Mouse (Mus musculus) kidney, postnatal 36 days (tissue): ENCODE results near the gene Muc3.
"Not testable (repeated sequence)": the region's sequence is repeated elsewhere in the genome, so short reads cannot be mapped to it uniquely, and the experiment has no call there.

ENCODE experiments used
- DNase-seq, 2 experiments: peaks; one replicate each; pipeline ENCODE4 v3.0.0; 2021 to 2022; ENCODE audit warnings: mixed read lengths in 2 of 2

The Muc3 gene

DNA sequence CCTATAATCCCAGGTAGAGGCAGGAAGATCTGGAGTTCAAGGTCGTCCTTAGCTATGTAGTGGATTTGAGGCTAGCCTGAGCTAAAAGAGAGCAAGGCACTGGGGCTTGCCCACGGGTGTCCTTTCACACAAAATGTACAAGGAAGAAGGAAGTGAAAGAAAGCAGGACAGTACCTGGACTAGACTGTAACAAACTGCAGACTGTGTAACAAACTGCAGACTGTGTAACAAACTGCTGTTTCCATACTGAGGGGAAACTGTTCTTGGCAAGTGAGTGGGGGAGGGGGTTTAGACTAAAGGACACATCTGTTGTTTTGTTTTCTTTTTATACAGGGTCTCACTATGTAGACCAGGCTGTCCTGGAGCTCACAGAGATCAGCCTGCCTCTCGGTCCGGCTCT is 27.8 kb downstream of the Muc3 start:
- no peak for DNase-seq

DNA sequence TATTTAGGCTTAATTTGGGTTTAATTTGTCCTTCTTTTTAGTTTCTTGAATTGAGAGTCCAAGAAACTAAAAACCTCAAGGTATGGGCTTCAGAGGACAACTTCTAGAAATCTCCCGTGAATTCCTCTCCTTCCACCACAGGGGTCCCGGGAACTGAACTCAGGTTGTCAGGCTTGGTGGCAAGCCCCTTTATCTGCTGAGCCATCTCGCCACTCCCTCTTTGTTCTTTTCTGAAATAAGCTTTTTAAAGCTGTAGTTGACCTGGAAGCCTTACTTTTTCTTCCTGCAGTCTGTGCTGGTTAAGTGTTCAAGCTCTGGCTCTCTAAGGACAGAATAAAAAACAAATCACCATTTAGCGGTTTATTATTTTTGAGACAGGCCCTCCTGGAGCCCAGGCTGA is 30.2 kb downstream of the Muc3 start:
- DNase-seq = no peak

DNA sequence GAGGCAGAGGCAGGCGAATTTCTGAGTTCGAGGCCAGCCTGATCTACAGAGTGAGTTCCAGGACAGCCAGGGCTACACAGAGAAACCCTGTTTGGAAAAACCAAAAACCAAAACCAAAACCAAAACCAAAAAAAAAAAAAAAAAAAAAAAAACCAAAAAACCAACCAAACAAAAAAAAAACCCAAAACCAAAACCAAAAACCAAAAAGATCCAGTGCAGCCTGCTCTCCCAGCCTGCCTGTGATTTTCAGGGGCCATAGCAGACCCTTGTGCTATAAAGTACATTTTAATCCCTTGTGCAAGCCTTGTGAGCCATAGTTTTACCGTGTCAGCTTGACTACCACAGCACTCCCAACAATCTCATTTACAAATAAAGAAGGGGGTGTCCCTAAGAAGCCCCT is 31.1 kb downstream of the Muc3 start:
- not testable (repeated sequence) for DNase-seq

DNA sequence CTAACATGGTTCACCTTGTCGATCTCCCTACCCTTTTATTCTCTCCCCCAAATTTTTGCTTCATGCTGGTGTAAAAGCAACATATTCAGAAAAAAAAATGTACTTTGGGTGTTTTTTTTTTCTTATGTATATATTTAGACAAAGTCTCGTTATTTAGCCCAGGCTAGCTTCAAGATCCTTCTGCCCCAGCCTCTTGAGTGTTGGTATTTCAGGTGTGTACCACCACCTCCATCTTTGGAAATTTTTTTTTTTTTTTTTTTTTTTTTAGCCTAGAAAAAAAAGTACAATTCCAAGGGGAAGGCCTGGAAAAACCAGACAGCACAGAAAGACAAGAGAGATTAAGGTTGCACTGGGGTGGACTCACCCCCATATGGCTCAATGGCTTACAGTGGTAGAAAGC is 32.1 kb downstream of the Muc3 start:
- DNase-seq = no peak

DNA sequence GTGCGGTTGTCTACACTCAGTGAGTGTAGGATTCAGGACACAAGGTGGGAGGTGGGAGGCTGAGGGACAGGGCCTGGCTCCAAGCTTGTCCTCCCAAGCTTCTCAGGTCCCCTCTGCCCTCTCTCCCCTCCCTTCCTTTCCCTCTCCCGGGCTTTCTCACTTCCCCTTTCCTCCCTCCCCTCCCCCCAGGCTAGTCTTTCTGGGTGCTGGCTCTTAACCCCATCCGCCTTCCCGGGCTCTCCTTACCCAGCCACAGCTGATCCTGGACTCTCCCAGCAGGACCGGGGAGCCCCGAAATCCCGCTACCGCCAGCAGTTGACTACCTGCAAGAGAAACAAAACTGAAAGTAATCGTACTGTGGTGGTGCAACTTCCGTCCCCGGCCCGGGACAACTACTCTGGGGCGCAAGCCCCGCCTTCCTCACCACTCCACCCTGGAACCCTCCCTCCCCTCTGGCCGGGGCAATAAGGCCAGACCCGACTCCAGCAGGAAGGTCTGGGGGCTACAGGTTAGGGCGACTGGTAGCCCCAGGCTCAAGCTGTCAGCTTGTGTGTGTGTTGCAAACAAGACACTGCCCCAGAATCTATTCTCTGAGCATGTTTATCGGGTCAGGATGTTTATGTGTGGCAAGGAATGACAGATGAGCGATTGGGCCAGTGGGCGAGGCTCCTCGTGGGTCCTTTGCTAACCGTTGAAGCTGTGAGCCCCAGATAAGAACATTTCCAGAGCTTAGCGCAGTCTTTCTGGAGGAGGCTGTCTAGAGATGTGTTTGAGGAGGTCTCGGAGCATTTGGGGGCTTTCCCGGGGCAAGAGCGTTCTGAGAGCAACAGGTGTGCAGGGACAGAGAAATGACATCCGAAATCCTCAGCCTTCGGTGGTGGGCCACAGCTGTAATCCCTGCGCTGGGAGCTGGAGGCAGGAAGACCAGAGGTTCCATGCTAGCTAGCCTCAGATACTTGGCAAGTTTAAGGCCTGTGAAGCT is 33.0 kb downstream of the Muc3 start, which contains the start of gene Trim56:
Gene Trim56 (minus strand): TSS at position 344 of the 982 bp plus-strand sequence.
- peak; percentile 87 to 90 for DNase-seq

DNA sequence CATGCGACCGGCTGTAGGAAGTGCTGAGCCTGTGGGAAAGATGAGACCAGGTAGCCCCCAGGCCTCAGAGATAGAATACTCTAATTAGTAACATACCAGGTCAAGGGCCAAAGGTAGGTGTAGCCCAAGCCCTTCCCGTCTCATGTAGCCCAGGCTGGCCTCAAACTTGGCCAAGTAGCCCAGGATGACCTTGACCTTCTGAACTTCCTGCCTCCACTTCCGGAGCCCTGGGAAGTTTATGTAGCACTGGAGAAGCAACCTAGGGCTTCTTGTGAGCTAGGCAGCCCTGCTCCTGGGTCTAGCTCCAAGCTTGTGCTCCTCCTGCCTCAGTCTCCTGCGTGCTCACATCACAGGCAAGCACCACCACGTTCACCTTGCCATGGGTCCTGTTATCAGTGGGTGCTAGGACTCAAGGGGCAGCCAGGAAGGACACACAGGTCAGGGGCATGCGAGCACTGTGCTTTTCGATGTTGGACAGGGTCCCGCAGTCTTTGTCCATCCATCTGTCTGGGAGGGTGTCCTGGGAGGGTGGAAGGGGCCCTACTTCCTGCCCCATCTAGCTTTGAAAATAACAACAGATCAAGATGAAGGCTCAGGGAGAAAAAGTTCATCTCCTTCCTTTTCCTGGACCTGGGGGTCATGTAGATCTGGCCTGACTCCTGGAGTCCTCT is 34.1 kb downstream of the Muc3 start:
- DNase-seq = no peak

DNA sequence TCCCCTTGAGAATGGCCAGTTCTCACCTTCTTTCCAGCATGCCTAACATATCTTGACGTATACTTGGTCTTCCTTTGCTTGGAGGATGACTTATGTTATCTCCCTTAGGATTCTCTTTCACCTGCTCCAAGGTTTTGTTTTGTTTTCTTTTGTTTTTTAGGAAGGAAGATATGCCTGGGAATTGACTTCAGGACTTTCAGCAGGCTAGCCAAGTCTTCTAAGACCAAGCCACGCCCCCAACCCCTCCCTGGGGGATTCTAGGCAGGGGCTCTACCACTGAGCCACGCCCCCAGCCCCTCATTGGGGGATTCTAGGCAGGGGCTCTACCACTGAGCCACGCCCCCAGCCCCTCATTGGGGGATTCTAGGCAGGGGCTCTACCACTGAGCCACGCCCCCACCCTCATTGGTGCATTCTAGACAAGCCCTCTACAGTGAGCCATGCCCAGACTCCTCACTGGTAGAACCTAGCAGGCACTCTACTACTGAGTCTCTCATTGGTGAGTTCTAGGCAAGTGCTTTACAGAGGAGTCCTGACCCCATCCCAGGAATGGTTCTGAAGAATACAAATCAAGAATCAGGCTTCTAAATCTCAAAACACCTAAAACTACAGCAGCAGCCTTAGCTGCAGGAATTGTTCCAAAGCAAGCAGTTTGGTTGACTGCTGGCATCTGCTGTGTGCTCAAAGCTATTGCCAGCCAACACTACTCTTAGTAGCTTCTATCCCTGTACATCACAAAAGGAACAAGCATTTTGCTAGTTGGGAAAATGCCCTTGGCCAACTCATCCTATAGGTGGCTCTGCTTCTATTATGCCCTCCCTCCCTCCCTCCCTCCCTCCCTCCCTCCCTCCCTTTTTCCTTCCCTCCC is 37.3 kb downstream of the Muc3 start:
- no peak for DNase-seq

DNA sequence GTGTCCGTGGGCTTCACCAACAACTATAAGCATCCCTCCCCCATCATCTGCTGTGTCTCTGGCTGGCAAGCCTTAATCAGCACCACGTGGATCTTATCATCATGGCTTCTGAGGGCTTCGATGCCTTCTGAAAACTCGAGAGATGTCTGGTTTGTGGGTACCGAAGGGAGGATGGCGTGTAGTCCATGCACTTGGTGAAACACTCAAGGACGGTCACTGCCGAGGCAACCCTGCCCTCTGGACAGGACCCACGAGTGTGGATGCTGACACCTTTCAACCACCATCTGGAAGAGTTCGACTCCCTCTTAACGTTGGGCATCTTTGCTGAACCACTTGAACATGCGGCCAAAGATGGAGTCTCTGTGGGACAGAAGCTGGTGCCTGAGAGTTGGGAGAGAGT is 38.3 kb downstream of the Muc3 start:
- DNase-seq = no peak

DNA sequence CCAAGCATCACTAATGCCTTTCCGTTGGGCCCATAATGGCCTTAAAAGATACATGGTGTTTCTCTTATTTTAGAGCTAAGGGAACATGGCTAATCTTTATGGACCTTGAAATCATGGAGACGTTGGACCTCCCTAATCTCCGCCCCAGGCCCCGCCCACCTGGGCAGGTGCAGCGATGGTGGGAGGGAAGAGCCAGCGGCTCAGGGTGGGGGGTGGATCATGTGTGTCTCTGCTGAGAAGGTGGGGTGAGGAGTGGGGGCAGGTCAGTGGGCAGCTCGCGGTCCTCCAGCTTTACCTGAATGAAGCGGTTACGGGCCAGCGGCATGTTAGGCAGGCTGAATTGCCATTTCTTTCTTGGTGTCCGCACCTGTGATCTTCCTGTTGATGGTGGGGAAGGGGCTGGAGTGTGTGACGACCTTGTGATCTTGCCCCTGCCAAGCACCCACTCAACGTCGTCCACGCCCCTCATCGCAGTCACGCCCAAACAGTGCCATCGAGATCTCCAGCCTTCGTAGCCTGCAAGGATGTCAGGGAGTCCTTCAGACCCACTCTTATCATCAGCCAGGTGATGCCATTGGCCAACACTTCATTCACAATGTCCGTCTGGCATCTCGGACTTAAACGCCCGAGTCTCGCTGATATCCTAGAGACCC is 39.1 kb downstream of the Muc3 start:
- peak; percentile 52 to 76 for DNase-seq

DNA sequence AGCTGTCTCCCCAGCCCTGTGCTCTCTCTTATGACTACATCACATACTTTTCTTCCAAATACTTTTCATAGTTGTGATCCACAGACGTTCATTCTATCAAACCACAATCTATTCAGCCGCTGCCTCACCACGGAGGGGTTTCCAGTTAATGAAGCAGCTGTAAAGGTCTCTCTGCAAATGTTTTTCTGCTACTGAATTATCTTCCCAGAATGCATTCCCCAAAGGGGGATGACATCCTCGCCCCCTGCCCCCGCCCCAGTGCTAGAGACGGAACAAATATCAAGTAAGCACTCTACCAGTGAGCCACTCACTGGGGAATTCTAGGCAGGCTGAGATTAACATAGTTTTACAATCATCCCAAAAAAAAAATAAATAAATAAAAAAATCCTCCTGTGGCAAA is 41.0 kb downstream of the Muc3 start:
- no peak for DNase-seq

DNA sequence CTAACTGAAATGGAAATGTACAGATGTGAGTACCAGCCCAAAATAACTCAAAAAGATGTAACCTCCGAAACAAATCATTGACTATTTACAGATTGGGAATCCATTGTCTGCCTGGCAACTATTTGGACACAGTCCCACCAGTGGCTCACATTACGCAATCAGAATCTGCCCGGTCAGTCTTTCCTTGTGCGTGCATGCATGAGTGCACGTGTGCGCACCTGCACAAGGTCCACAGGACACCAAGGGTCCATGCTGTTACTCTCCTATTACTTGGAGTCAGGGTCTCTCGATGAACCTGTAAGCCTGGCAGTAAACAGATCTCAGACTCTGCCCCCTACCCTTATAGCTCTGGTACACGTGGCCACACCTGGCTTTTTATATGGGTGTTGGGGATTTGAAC is 41.5 kb downstream of the Muc3 start:
- peak; percentile 80 for DNase-seq

DNA sequence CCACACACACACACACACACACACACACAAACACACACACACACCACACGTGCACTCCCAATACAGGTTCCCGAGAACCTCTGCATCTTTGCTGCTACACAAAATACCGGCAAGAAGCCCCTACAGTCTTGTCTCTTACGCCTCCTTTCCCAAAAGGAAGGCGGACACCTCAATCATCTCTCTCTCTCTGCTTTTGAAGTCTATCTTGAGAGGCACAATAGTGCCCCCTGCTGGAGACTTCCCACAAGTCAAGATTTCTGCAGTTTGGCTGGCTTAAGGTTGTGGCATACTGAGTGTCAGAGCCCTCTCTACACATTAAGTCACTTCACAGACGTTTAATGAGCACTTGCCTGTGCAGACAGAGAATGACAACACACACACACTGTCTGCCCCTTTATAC is 42.1 kb downstream of the Muc3 start:
- DNase-seq = peak; percentile 84 to 92

DNA sequence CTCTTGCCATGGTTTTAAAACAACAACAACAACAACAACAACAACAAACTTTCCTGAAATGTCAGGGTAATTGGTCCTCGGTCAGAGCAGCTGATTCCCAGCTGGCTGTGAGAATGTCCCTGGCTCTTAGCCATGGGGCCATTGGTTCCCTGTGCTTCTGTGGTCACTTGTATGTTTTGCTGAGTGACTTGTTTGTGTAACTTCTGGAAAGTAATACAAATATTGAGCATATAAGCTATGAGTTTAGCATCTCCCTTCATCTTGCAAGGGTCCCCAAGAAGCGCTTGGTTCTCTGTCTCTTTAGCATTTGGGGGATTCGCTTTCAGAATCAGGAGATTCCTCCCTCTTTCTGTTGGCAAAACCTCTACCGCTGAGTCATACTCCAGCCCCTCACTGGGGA is 42.7 kb downstream of the Muc3 start:
- DNase-seq = peak; percentile 55 to 62

DNA sequence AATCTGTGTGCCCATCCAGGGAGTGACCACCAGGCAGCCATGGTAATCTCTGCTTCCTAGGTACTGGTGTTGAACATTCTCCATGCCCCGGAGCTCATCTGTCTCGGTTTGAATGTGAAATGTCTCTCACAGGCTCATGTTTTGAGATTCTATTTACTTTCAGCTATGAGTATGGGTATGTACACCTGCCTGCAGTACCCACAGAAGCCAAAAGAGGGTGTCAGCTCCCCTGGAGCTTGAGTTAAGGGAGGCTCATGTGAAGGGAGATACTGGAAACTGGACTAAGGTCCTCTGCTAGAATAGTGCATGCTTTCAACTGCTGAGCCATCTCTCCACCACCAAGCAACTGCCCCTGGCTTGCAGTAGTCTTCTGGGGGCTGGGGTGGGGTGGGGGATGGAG is 45.2 kb downstream of the Muc3 start:
- DNase-seq = no peak

DNA sequence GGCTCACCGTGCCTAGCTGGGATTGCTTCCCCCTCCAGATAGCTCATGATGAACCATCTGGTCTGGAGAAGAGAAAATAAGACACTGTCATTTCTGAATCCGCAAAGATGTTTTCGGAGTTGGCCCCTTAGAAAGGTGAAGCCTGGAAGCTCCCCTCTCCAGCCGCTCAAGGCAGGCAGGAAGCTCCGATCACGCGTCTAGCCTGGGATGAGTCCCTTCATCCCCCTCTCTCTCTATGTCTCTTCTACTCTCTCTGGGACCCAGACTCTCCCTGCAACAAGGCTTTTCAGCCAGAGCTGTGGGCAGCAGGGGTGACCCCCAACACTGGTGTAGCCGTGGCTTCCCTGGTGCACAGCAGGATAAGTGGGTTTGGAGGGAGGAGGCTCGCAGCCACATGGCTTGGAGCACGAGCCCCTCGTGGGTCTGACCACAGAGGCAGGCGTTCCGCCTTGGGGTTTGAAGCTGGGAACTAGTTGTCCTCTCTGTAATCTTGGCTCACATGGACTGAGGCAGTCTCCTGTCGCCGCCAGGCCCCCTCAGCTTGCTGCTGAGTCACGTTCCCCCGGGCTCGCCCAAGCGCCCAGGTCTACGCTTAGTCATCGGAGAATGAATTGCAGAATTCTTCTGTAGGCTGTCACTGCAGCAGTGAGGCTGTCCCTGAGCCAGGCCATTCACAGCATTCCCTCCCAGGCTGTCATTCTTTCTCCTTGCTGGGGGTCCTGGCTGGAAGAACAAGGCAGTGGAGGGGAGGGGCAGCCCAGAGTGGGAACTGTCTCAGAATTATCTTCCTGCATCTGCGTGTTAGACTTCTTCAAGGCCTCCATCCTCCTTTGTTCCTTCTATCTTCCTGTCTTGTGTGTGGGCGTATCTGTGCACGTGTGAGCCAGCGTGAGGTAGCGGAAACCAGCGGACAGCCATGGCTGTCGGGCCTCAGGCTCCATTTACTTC is 46.3 kb downstream of the Muc3 start:
- no peak for DNase-seq

DNA sequence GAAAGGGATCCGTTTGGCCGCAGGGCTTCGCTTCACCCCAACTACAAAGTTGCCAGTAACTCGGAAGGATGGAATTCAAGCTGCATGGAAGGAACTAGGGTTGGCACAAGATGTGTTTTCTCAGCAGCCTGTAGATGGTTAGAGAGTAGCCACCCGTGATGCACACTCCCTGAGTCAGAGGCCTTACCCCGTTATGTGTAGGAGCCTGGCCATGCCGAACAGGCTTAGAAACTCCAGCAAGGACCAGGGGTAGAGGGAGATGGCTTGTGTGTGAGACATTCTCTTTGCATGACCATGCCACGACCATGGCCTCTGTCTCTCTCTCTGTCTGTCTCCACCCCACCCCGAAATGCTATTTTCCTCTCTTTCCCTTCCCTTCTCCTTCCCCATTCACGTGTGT is 47.0 kb downstream of the Muc3 start:
- no peak for DNase-seq

DNA sequence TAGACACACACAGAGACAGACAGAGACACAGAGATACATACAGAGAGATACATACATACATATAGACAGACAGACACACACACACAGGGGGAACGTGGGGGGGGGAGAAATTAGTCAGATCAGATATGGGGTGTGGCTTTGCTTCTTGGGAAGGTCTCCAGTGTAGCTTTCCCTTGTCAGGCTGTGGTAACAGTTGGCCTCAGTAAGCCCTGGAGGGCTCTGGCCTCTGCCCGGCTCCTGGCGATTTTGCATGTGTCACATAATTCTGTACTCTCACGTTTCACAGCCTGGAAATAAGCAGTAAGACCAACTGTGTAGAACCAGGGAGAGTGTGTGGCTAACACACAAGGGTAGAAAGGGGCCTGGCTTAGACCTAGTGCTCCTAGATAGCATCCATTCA is 48.5 kb downstream of the Muc3 start:
- DNase-seq = no peak

DNA sequence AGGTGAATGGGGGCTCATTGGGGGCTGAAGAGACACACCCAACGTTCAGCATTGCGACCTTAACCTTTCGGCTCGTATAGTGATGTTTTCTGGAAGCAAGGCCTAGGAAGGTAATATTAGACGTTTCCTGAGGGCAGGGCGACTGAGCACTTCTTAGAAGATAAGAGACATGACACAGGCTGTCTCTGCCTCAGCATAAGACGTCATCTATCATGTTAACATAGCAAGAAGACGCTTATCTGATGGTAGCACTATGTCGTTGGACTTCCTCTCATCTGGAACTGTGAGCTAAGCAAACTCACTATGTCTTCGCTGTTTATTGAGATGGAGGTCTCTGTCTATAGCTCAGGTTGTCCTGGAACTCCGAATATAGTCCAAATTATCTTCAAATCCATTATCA is 50.7 kb downstream of the Muc3 start:
- DNase-seq = peak in 1 of 2 experiments; percentile 34

DNA sequence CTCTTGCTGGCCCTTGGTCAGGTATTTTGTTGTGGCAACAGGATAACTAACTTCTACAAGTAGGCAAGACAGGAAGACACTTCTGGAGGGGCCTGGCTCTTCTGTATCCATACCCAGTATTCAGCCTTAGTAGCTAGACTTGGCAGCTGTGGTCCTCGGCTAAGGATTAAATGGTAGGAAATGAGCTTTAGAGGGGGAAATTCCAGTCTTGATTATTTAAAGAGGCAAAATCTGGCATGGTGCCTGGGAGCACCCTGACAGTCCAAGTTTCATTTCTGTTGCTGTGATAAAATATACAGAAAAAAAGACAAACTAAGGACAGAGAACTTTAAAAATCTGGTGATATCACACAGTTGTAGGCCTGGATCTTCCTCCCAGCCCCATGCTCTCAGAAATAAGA is 53.1 kb downstream of the Muc3 start:
- peak; percentile 80 for DNase-seq

DNA sequence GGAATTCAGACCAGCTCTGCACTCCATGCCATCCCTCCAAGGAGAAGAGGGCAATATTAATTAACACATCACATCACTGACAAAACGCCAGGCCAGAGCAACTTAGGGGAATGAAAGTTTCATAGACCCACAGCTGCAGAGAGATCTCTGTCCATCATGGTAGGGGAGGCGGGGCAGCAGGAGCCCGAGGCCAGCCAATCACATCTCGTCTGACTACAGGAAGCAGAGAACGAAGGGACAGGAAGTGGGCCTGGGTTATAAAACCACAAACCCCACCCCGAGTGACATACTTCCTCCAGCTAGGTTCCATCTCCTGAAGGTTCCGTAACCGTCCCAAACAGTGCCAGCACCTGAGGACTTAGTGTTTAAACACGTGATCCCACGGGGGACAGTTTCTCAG is 54.0 kb downstream of the Muc3 start:
- no peak for DNase-seq

DNA sequence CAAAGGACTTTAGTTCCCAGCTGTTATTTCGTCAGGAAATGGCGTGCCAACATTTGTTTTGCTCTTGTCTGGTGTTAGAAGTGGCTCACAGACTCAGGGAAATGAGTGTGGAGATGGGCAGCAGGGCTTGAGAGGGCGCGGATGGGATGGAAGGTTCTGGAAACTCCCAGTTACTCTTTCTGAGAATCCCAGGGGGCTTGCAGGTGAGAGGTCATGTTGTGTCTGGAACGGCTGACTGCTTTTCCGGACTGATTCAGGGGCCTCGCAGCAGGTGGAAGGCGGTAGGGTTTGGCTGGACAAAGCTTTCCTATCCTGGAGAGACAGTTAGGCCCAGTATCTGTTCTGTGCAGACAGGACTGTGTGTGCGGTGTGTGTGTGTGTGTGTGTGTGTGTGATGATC is 55.4 kb downstream of the Muc3 start:
- peak; percentile 49 to 53 for DNase-seq
